Comparison of ENCODE assay signal across 22 mouse cellular contexts in genomic region chr5:123200816-123201522, GRCm38 (mm10). TPM values are rescaled to one million over a fixed set of nuclear protein-coding genes. Genes with fewer than 3 reads are reported as not detected.
DNase-seq lines count a peak whose midpoint lies in the region; ATAC-seq lines count a peak whose summit lies in the region.
"Not testable (repeated sequence)": the region's sequence is repeated elsewhere in the genome, so short reads cannot be mapped to it uniquely, and the experiment has no call there.
"Had no signal": no experiment of that assay in that cellular context is flagged by ENCODE, and none has a peak within 500 bp of the region (broad histone marks: within the 10 kb centered on the region; RNA-seq: fewer than 3 reads in every experiment).

No protein-coding gene starts in this region.

- H3K27me3 ChIP-seq in heart, embryonic 10.5 days (ENCODE audit: insufficient read depth, poor library complexity, severe bottlenecking); liver, embryonic 12.5 days (replicated peaks); liver, embryonic 15.5 days: not testable (repeated sequence)

- H3K4me1 ChIP-seq in heart, embryonic 10.5 days: not testable (repeated sequence)
- peaks cover 33% of the 10 kb centered on the region for H3K4me1 ChIP-seq in liver, embryonic 12.5 days
- peaks cover 51% of the 10 kb centered on the region for H3K4me1 ChIP-seq in liver, embryonic 15.5 days (replicated peaks)

- not testable (repeated sequence) for H3K36me3 ChIP-seq in heart, embryonic 10.5 days; liver, embryonic 12.5 days; liver, embryonic 15.5 days (replicated peaks)

- H3K4me2 ChIP-seq in liver, embryonic 12.5 days: peak overlapping the region; percentile 37
- peak overlapping the region; percentile 44; the same call in 1 of the 2 replicates for H3K4me2 ChIP-seq in liver, embryonic 15.5 days

- not testable (repeated sequence) for H3K9me3 ChIP-seq in heart, embryonic 10.5 days; liver, embryonic 12.5 days (replicated peaks); liver, embryonic 15.5 days (replicated peaks)

- peak; percentile 37 for DNase-seq in MEL-GATA-1-ER (ENCODE audit: extremely low read depth, low read depth)
- peak; percentile 6 for DNase-seq in heart, embryonic 10.5 days (ENCODE audit: low spot score)

- H3K9ac ChIP-seq in liver, embryonic 12.5 days: peak overlapping the region; percentile 25; the same call in 1 of the 2 replicates
- peak overlapping the region; percentile 46; the same call in 1 of the 2 replicates for H3K9ac ChIP-seq in liver, embryonic 15.5 days

- H3K27ac ChIP-seq in heart, embryonic 10.5 days: not testable (repeated sequence)
- peak overlapping the region; percentile 89 for H3K27ac ChIP-seq in liver, embryonic 12.5 days
- H3K27ac ChIP-seq in liver, embryonic 15.5 days (replicated peaks): peak overlapping the region; percentile 94

- not testable (repeated sequence) for H3K4me3 ChIP-seq in heart, embryonic 10.5 days; liver, embryonic 12.5 days; liver, embryonic 15.5 days (replicated peaks)

- peak; percentile 46 for ATAC-seq in erythroblast, adult 5-6 weeks (replicated peaks; ENCODE audit: low FRiP score, poor library complexity, severe bottlenecking)
- peak; percentile 78 for ATAC-seq in liver, embryonic 12.5 days
- ATAC-seq in liver, embryonic 15.5 days (ENCODE audit: insufficient read depth): peak; percentile 59
- peak; percentile 94 for ATAC-seq in megakaryocyte progenitor cell, adult 5-6 weeks (replicated peaks; ENCODE audit: poor library complexity)

- 78% methylated on average over 6 of the region's 7 CpGs for WGBS in heart, embryonic 10.5 days
- WGBS in liver, embryonic 12.5 days (ENCODE audit: insufficient replicate concordance): 56% methylated on average over 6 of the region's 7 CpGs
- WGBS in liver, embryonic 15.5 days (ENCODE audit: insufficient replicate concordance): 45% methylated on average over 6 of the region's 7 CpGs

RNA-seq across cellular contexts. Expression of gene Hpd, which starts 18.4 kb away (rescaled TPM):
- total RNA-seq in erythroblast, adult 5-6 weeks (2015; ENCODE audit: low replicate concordance): not detected in 2 replicates
- not detected in 2 replicates for total RNA-seq in erythroblast, adult 5-6 weeks (2017; ENCODE audit: low replicate concordance)
- 0.35 TPM in 1 of 2 replicates, not detected in the other for polyA plus RNA-seq in heart, embryonic 10.5 days (2016; fragmentation: Nextera tagmentation; extraction: Ambion mirVana)
- 5.9 and 6.1 TPM in 2 replicates for polyA plus RNA-seq in liver, embryonic 12.5 days (2016; fragmentation: Nextera tagmentation; extraction: Ambion mirVana)
- polyA plus RNA-seq in liver, embryonic 15.5 days (2015; fragmentation: Nextera tagmentation; extraction: Ambion mirVana): 61.7 and 87.5 TPM in 2 replicates
- total RNA-seq in megakaryocyte progenitor cell, adult 5-6 weeks (2015): not detected in 2 replicates
- not detected in 2 replicates for total RNA-seq in megakaryocyte progenitor cell, adult 5-6 weeks (2017)
- total RNA-seq: G1E; granulocyte monocyte progenitor cell, adult 5-6 weeks; heart, adult 8-10 months; heart, postnatal 10 days; heart, postnatal 36 days had no signal
- polyA plus RNA-seq: activated CD4-positive, CD25-positive, alpha-beta regulatory T cell, adult 4 months; embryonic facial prominence, embryonic 12.5 days; embryonic facial prominence, embryonic 15.5 days; erythroblast, embryonic 14.5 days; forebrain, embryonic 13.5 days; forebrain, embryonic 16.5 days; G1E; heart, embryonic 12.5 days; heart, embryonic 15.5 days; hindbrain, embryonic 10.5 days; hindbrain, embryonic 13.5 days; hindbrain, embryonic 16.5 days had no signal

RNA-seq across cellular contexts. Expression of gene Psmd9, which starts 31.8 kb away (rescaled TPM):
- total RNA-seq in erythroblast, adult 5-6 weeks (2015; ENCODE audit: low replicate concordance): 6.9 and 25.5 TPM in 2 replicates
- total RNA-seq in erythroblast, adult 5-6 weeks (2017; ENCODE audit: low replicate concordance): 13.8 and 28.7 TPM in 2 replicates
- 73.2 and 85.3 TPM in 2 replicates for polyA plus RNA-seq in heart, embryonic 10.5 days (2016; fragmentation: Nextera tagmentation; extraction: Ambion mirVana)
- 77.4 and 77.8 TPM in 2 replicates for polyA plus RNA-seq in liver, embryonic 12.5 days (2016; fragmentation: Nextera tagmentation; extraction: Ambion mirVana)
- polyA plus RNA-seq in liver, embryonic 15.5 days (2015; fragmentation: Nextera tagmentation; extraction: Ambion mirVana): 70.1 and 77.2 TPM in 2 replicates
- 22.3 and 23.9 TPM in 2 replicates for total RNA-seq in megakaryocyte progenitor cell, adult 5-6 weeks (2015)
- total RNA-seq in megakaryocyte progenitor cell, adult 5-6 weeks (2017): 15.2 and 19.4 TPM in 2 replicates

RNA-seq across cellular contexts. Expression of gene Wdr66, which starts 50.9 kb away (rescaled TPM):
- 0.84 and 11.9 TPM in 2 replicates for total RNA-seq in erythroblast, adult 5-6 weeks (2015; ENCODE audit: low replicate concordance)
- total RNA-seq in erythroblast, adult 5-6 weeks (2017; ENCODE audit: low replicate concordance): 0.42 and 2.4 TPM in 2 replicates
- polyA plus RNA-seq in heart, embryonic 10.5 days (2016; fragmentation: Nextera tagmentation; extraction: Ambion mirVana): 0.53 and 0.79 TPM in 2 replicates
- 0.10 and 0.29 TPM in 2 replicates for polyA plus RNA-seq in liver, embryonic 12.5 days (2016; fragmentation: Nextera tagmentation; extraction: Ambion mirVana)
- 0.14 TPM in 1 of 2 replicates, not detected in the other for polyA plus RNA-seq in liver, embryonic 15.5 days (2015; fragmentation: Nextera tagmentation; extraction: Ambion mirVana)
- total RNA-seq in megakaryocyte progenitor cell, adult 5-6 weeks (2015): 0.07 TPM in 1 of 2 replicates, not detected in the other
- total RNA-seq in megakaryocyte progenitor cell, adult 5-6 weeks (2017): not detected in 2 replicates
- polyA plus RNA-seq: G1E had no signal

RNA-seq across cellular contexts. Expression of gene Setd1b, which starts 59.0 kb away (rescaled TPM):
- total RNA-seq in erythroblast, adult 5-6 weeks (2015; ENCODE audit: low replicate concordance): 15.6 and 19.2 TPM in 2 replicates
- 5.5 and 7.7 TPM in 2 replicates for total RNA-seq in erythroblast, adult 5-6 weeks (2017; ENCODE audit: low replicate concordance)
- 5.4 and 9.8 TPM in 2 replicates for polyA plus RNA-seq in heart, embryonic 10.5 days (2016; fragmentation: Nextera tagmentation; extraction: Ambion mirVana)
- polyA plus RNA-seq in liver, embryonic 12.5 days (2016; fragmentation: Nextera tagmentation; extraction: Ambion mirVana): 6.0 and 6.1 TPM in 2 replicates
- 3.9 and 4.2 TPM in 2 replicates for polyA plus RNA-seq in liver, embryonic 15.5 days (2015; fragmentation: Nextera tagmentation; extraction: Ambion mirVana)
- 27.5 and 28.3 TPM in 2 replicates for total RNA-seq in megakaryocyte progenitor cell, adult 5-6 weeks (2015)
- total RNA-seq in megakaryocyte progenitor cell, adult 5-6 weeks (2017): 1.9 and 3.1 TPM in 2 replicates
